Mouse (Mus musculus) heart, adult 8-10 months (tissue): ENCODE measurements around the gene Egflam. TPM values are rescaled to one million over a fixed set of nuclear protein-coding genes. Genes with fewer than 3 reads are reported as not detected.

Experiments used
- DNase-seq: peaks from one replicate; pipeline ENCODE4 v3.0.0; 2022; ENCODE audit warnings: low spot score
- total RNA-seq, 4 experiments: library from RNA; stranded (reverse); gene quantifications; 2 replicates each; pipeline ENCODE4 v1.2.4; 2022

Gene Egflam
- total RNA-seq, 4 experiments from 2014 or later, result 4.2 to 13.1 (median 8.9) TPM

- DNase-seq, result no peak
Measured at GRCm38 (mm10) chr15:7292854-7293253, 105.3 kb downstream of the Egflam start.

- DNase-seq, result no peak
Measured at GRCm38 (mm10) chr15:7290003-7290402, 108.2 kb downstream of the Egflam start.

GRCm38 (mm10) chr15:7289516-7289915, 108.7 kb downstream of the Egflam start:
- peak; percentile 29 for DNase-seq

GRCm38 (mm10) chr15:7288841-7289424, 109.3 kb downstream of the Egflam start:
- no peak for DNase-seq

- DNase-seq, result no peak
Measured at GRCm38 (mm10) chr15:7287911-7288310, 110.3 kb downstream of the Egflam start.

GRCm38 (mm10) chr15:7281579-7281978, 116.6 kb downstream of the Egflam start:
- DNase-seq, result no peak

- peak; percentile 78 for DNase-seq
Measured at GRCm38 (mm10) chr15:7263822-7264221, 134.4 kb downstream of the Egflam start.

- no peak for DNase-seq
Measured at GRCm38 (mm10) chr15:7263339-7263738, 134.9 kb downstream of the Egflam start.

GRCm38 (mm10) chr15:7261371-7261770, 136.8 kb downstream of the Egflam start:
- DNase-seq, result no peak

GRCm38 (mm10) chr15:7256577-7256976, 141.6 kb downstream of the Egflam start:
- DNase-seq, result no peak

- DNase-seq, result no peak
Measured at GRCm38 (mm10) chr15:7253326-7253725, 144.9 kb downstream of the Egflam start.

GRCm38 (mm10) chr15:7252106-7252636, 146.0 kb downstream of the Egflam start:
- DNase-seq, result no peak

- DNase-seq, result no peak
Measured at GRCm38 (mm10) chr15:7251042-7251441, 147.2 kb downstream of the Egflam start.

- DNase-seq, result no peak
Measured at GRCm38 (mm10) chr15:7249216-7249615, 149.0 kb downstream of the Egflam start.

GRCm38 (mm10) chr15:7247321-7247720, 150.9 kb downstream of the Egflam start:
- DNase-seq, result no peak

- no peak for DNase-seq
Measured at GRCm38 (mm10) chr15:7242161-7242850, 155.9 kb downstream of the Egflam start.

- no peak for DNase-seq
Measured at GRCm38 (mm10) chr15:7240950-7241349, 157.2 kb downstream of the Egflam start.

GRCm38 (mm10) chr15:7239904-7240303, 158.3 kb downstream of the Egflam start:
- DNase-seq, result no peak

- no peak for DNase-seq
Measured at GRCm38 (mm10) chr15:7233393-7234090, 164.7 kb downstream of the Egflam start.

GRCm38 (mm10) chr15:7226225-7226624, 172.0 kb downstream of the Egflam start:
- peak; percentile 84 for DNase-seq

- no peak for DNase-seq
Measured at GRCm38 (mm10) chr15:7224151-7224775, 173.9 kb downstream of the Egflam start.

- peak; percentile 35 for DNase-seq
Measured at GRCm38 (mm10) chr15:7222809-7223208, 175.4 kb downstream of the Egflam start.
